Mouse (Mus musculus) cerebellum, adult 2 months (tissue): ENCODE measurements around the gene Cttn.

ENCODE experiments used
- CTCF ChIP-seq: fragments of 200-500 bp; IDR thresholded peaks from 2 replicates; pipeline ENCODE4 v1.5.1; 2011; ENCODE audit warnings: low read depth, mild to moderate bottlenecking, control low read depth, low read length, moderate library complexity, borderline replicate concordance; ENCODE audit not compliant: insufficient read depth
- POLR2A ChIP-seq: fragments of 200-500 bp; IDR thresholded peaks from 2 replicates; pipeline ENCODE4 v1.6.1; 2011; ENCODE audit warnings: low read length, control low read depth, borderline replicate concordance; ENCODE audit not compliant: insufficient read depth

GRCm38 (mm10) chr7:144414632-144415031 lies 56.2 kb downstream of the Cttn start:
- peak; percentile 27; the same call in 1 of the 2 replicates for TF ChIP-seq CTCF
- TF ChIP-seq POLR2A, result no peak
